Mouse (Mus musculus) heart, postnatal 14 days (tissue): ENCODE data around the gene Gmpr2. TPM values are rescaled to one million over a fixed set of nuclear protein-coding genes. Genes with fewer than 3 reads are reported as not detected.

Experiments
- DNase-seq, 2 experiments: peaks; one replicate each; pipeline ENCODE4 v3.0.0; 2021 to 2022
- intact Hi-C: fragments of 180-260 bp; cut with DNase I; formaldehyde crosslinking; loops from one replicate; pipeline ENCODE4 v1.15.1; 2025
- total RNA-seq, 2 experiments: library from RNA; stranded (reverse); gene quantifications; 2 replicates each; pipeline ENCODE4 v1.2.3; 2021

Gene Gmpr2
- total RNA-seq, 2 experiments from 2014 or later: 12.8 to 14.1 TPM

- intact Hi-C loops: loop anchor here (5.0 kb wide), 1 partner anchor 39 kb away; no protein-coding TSS in a partner anchor
- no peak for DNase-seq
Measured at GRCm38 (mm10) chr14:55671486-55671832, 282 bp upstream of the Gmpr2 start.

- no peak for DNase-seq
- intact Hi-C loops: loop anchor here (5.0 kb wide), 1 partner anchor 40 kb away; no protein-coding TSS in a partner anchor
Measured at GRCm38 (mm10) chr14:55672741-55673060, 960 bp downstream of the Gmpr2 start.

GRCm38 (mm10) chr14:55677615-55678014 is 5.9 kb downstream of the Gmpr2 start:
- DNase-seq: no peak
- intact Hi-C loops: no loop called here

GRCm38 (mm10) chr14:55681160-55682117 is 9.7 kb downstream of the Gmpr2 start, which contains the start of gene Tinf2:
TSS of gene Tinf2 (minus strand) at chr14:55681820.
- intact Hi-C loops: loop anchor here (1.0 to 2.0 kb wide), 2 partner anchors 39 to 62 kb away; no protein-coding TSS in a partner anchor

GRCm38 (mm10) chr14:55682118-55682493 is 10.4 kb downstream of the Gmpr2 start:
- intact Hi-C loops: loop anchor here (1.0 to 2.0 kb wide), 2 partner anchors 39 to 61 kb away; no protein-coding TSS in a partner anchor
- no peak for DNase-seq

More at GRCm38 (mm10) chr14:55681160-55682117, 9.7 kb downstream of the Gmpr2 start, which contains the start of gene Tinf2:
- peak; percentile 92 to 94 for DNase-seq

- no peak for DNase-seq
- intact Hi-C loops: no loop called here
Measured at GRCm38 (mm10) chr14:55689433-55689832, 17.7 kb downstream of the Gmpr2 start.

- DNase-seq: no peak
Measured at GRCm38 (mm10) chr14:55697226-55697625, 25.5 kb downstream of the Gmpr2 start.

GRCm38 (mm10) chr14:55701131-55701530 is 29.4 kb downstream of the Gmpr2 start:
- intact Hi-C loops: no loop called here
- no peak for DNase-seq

More at GRCm38 (mm10) chr14:55697226-55697625, 25.5 kb downstream of the Gmpr2 start:
- intact Hi-C loops: no loop called here

- no peak for DNase-seq
- intact Hi-C loops: no loop called here
Measured at GRCm38 (mm10) chr14:55702761-55703160, 31.0 kb downstream of the Gmpr2 start.

GRCm38 (mm10) chr14:55706051-55706600 is 34.4 kb downstream of the Gmpr2 start:
- intact Hi-C loops: no loop called here
- DNase-seq: no peak

GRCm38 (mm10) chr14:55707397-55707796 is 35.7 kb downstream of the Gmpr2 start:
- intact Hi-C loops: no loop called here
- DNase-seq: no peak

GRCm38 (mm10) chr14:55709509-55709908 is 37.8 kb downstream of the Gmpr2 start:
- no peak for DNase-seq
- intact Hi-C loops: no loop called here

GRCm38 (mm10) chr14:55711786-55712185 is 40.0 kb downstream of the Gmpr2 start:
- DNase-seq: no peak
- intact Hi-C loops: no loop called here

GRCm38 (mm10) chr14:55713007-55713728 is 41.4 kb downstream of the Gmpr2 start:
- intact Hi-C loops: no loop called here
- DNase-seq: peak; percentile 37 to 38

- DNase-seq: no peak
- intact Hi-C loops: no loop called here
Measured at GRCm38 (mm10) chr14:55713729-55714122, 42.0 kb downstream of the Gmpr2 start, which contains the start of gene Tgm1. TSS of gene Tgm1 (minus strand) at chr14:55713926.

GRCm38 (mm10) chr14:55714893-55715292 is 43.2 kb downstream of the Gmpr2 start:
- no peak for DNase-seq

GRCm38 (mm10) chr14:55716271-55716670 is 44.5 kb downstream of the Gmpr2 start:
- intact Hi-C loops: no loop called here

More at GRCm38 (mm10) chr14:55714893-55715292, 43.2 kb downstream of the Gmpr2 start:
- intact Hi-C loops: no loop called here

GRCm38 (mm10) chr14:55716884-55717283 is 45.1 kb downstream of the Gmpr2 start:
- intact Hi-C loops: no loop called here
- no peak for DNase-seq

More at GRCm38 (mm10) chr14:55716271-55716670, 44.5 kb downstream of the Gmpr2 start:
- DNase-seq: no peak

- DNase-seq: no peak
- intact Hi-C loops: loop anchor here (2.0 kb wide), 1 partner anchor 37 kb away; no protein-coding TSS in a partner anchor
Measured at GRCm38 (mm10) chr14:55719737-55720136, 48.0 kb downstream of the Gmpr2 start.

GRCm38 (mm10) chr14:55720666-55721065 is 48.9 kb downstream of the Gmpr2 start:
- intact Hi-C loops: loop anchor here (2.0 kb wide), 1 partner anchor 38 kb away; no protein-coding TSS in a partner anchor
- no peak for DNase-seq
